31 mouse cellular contexts compared by ENCODE assay signal in genomic region chr13:56478027-56478426, GRCm38 (mm10). TPM values are rescaled to one million over a fixed set of nuclear protein-coding genes. Genes with fewer than 3 reads are reported as not detected.
DNase-seq lines count a peak whose midpoint lies in the region; ATAC-seq and TF ChIP-seq lines count a peak whose summit lies in the region.
"Had no signal": no experiment of that assay in that cellular context is flagged by ENCODE, and none has a peak within 500 bp of the region (broad histone marks: within the 10 kb centered on the region; RNA-seq: fewer than 3 reads in every experiment).

No protein-coding gene starts in this region.

- no peaks in the 10 kb centered on the region for H3K36me3 ChIP-seq in heart, embryonic 11.5 days (ENCODE audit: control insufficient read depth, insufficient read depth, low read length)
- H3K36me3 ChIP-seq in kidney, postnatal 0 days (ENCODE audit: insufficient read depth, low read length) = no peaks in the 10 kb centered on the region
- no peaks in the 10 kb centered on the region for H3K36me3 ChIP-seq in kidney, embryonic 16.5 days (ENCODE audit: insufficient read depth, low read length)
- no peaks in the 10 kb centered on the region for H3K36me3 ChIP-seq in midbrain, postnatal 0 days (ENCODE audit: insufficient read depth, low read length)
- H3K36me3 ChIP-seq in midbrain, embryonic 16.5 days (ENCODE audit: control insufficient read depth, insufficient read depth, low read length) = no peaks in the 10 kb centered on the region
- no peaks in the 10 kb centered on the region for H3K36me3 ChIP-seq in limb, embryonic 10.5 days
- H3K36me3 ChIP-seq: embryonic facial prominence, embryonic 12.5 days; forebrain, embryonic 12.5 days; heart, embryonic 12.5 days; hindbrain, embryonic 10.5 days; kidney, embryonic 15.5 days; limb, embryonic 12.5 days; liver, embryonic 13.5 days; midbrain, embryonic 12.5 days had no signal

- no peaks in the 10 kb centered on the region for H3K9me3 ChIP-seq in heart, embryonic 11.5 days (replicated peaks; ENCODE audit: control insufficient read depth, low read length)
- H3K9me3 ChIP-seq in kidney, postnatal 0 days (replicated peaks; ENCODE audit: low read length) = no peaks in the 10 kb centered on the region
- H3K9me3 ChIP-seq in kidney, embryonic 16.5 days (ENCODE audit: low read length) = no peaks in the 10 kb centered on the region
- H3K9me3 ChIP-seq in midbrain, postnatal 0 days (ENCODE audit: low read length) = no peaks in the 10 kb centered on the region
- no peaks in the 10 kb centered on the region for H3K9me3 ChIP-seq in midbrain, embryonic 16.5 days (replicated peaks; ENCODE audit: control insufficient read depth, low read length, poor library complexity, severe bottlenecking)
- no peaks in the 10 kb centered on the region for H3K9me3 ChIP-seq in limb, embryonic 10.5 days (replicated peaks)
- H3K9me3 ChIP-seq: embryonic facial prominence, embryonic 12.5 days; forebrain, embryonic 12.5 days; heart, embryonic 12.5 days; hindbrain, embryonic 10.5 days; kidney, embryonic 15.5 days; limb, embryonic 12.5 days; liver, embryonic 13.5 days; midbrain, embryonic 12.5 days had no signal

- DNase-seq in heart, adult 11 months = peak; percentile 60
- DNase-seq in kidney, postnatal 0 days (ENCODE audit: low spot score) = no peak
- no peak for DNase-seq in midbrain, postnatal 0 days (ENCODE audit: low spot score)
- peak; percentile 29 for DNase-seq in limb, embryonic 10.5 days (ENCODE audit: low spot score)
- DNase-seq in frontal cortex, postnatal 14 days (ENCODE audit: low spot score in 2 of 2) = no peak
- DNase-seq: cerebellum, adult 2 months; gastrocnemius, adult 2 months; liver, embryonic 13.5 days; lung, postnatal 14 days; spleen, adult 18-20 months; thymus, postnatal 25 days had no signal

- WGBS in heart, embryonic 11.5 days (ENCODE audit: insufficient replicate concordance) = 65% methylated on average over 6 of the region's 6 CpGs
- 83% methylated on average over 6 of the region's 6 CpGs for WGBS in kidney, postnatal 0 days
- 84% methylated on average over 6 of the region's 6 CpGs for WGBS in kidney, embryonic 16.5 days
- WGBS in midbrain, postnatal 0 days = 84% methylated on average over 6 of the region's 6 CpGs
- 84% methylated on average over 6 of the region's 6 CpGs for WGBS in midbrain, embryonic 16.5 days
- WGBS in limb, embryonic 10.5 days = 85% methylated on average over 6 of the region's 6 CpGs

- no peak overlapping the region for H3K4me3 ChIP-seq in heart, embryonic 11.5 days (ENCODE audit: low read depth, low read length)
- H3K4me3 ChIP-seq in kidney, postnatal 0 days (replicated peaks; ENCODE audit: low read depth, low read length) = no peak overlapping the region
- no peak overlapping the region for H3K4me3 ChIP-seq in kidney, embryonic 16.5 days (ENCODE audit: low read length)
- H3K4me3 ChIP-seq in midbrain, postnatal 0 days (ENCODE audit: low read depth, low read length) = no peak overlapping the region
- no peak overlapping the region for H3K4me3 ChIP-seq in midbrain, embryonic 16.5 days (ENCODE audit: low read depth, low read length)
- no peak overlapping the region for H3K4me3 ChIP-seq in limb, embryonic 10.5 days
- H3K4me3 ChIP-seq: embryonic facial prominence, embryonic 12.5 days; erythroblast, embryonic 14.5 days; forebrain, embryonic 12.5 days; heart, embryonic 12.5 days; hindbrain, embryonic 10.5 days; kidney, embryonic 15.5 days; limb, embryonic 12.5 days; liver, embryonic 13.5 days; midbrain, embryonic 12.5 days had no signal

- peak; percentile 38; the same call in 1 of the 2 replicates for TF ChIP-seq CTCF in kidney, postnatal 0 days (IDR thresholded peaks at IDR 0.05; ENCODE audit: low read depth)
- peak; percentile 26 for TF ChIP-seq CTCF in midbrain, postnatal 0 days (IDR thresholded peaks at IDR 0.05)

- H3K4me1 ChIP-seq in heart, embryonic 11.5 days (ENCODE audit: control insufficient read depth, insufficient read depth, low read length) = peaks cover 3% of the 10 kb centered on the region; the same call in 1 of the 2 replicates
- no peaks in the 10 kb centered on the region for H3K4me1 ChIP-seq in kidney, postnatal 0 days (replicated peaks; ENCODE audit: insufficient read depth, low read length)
- no peaks in the 10 kb centered on the region for H3K4me1 ChIP-seq in kidney, embryonic 16.5 days (ENCODE audit: insufficient read depth, low read length)
- no peaks in the 10 kb centered on the region for H3K4me1 ChIP-seq in midbrain, postnatal 0 days (ENCODE audit: insufficient read depth, low read length)
- peaks cover 2% of the 10 kb centered on the region; the same call in 1 of the 2 replicates for H3K4me1 ChIP-seq in midbrain, embryonic 16.5 days (ENCODE audit: control insufficient read depth, insufficient read depth, low read length)
- peaks cover 10% of the 10 kb centered on the region for H3K4me1 ChIP-seq in limb, embryonic 10.5 days
- H3K4me1 ChIP-seq: embryonic facial prominence, embryonic 12.5 days; forebrain, embryonic 12.5 days; limb, embryonic 12.5 days; liver, embryonic 13.5 days; midbrain, embryonic 12.5 days had no signal

- no peak overlapping the region for H3K9ac ChIP-seq in heart, embryonic 11.5 days (ENCODE audit: low read depth, low read length)
- H3K9ac ChIP-seq in kidney, postnatal 0 days (ENCODE audit: low read depth, low read length) = no peak overlapping the region
- H3K9ac ChIP-seq in kidney, embryonic 16.5 days (replicated peaks; ENCODE audit: low read length) = no peak overlapping the region
- H3K9ac ChIP-seq in midbrain, postnatal 0 days (replicated peaks; ENCODE audit: low read length, poor library complexity, severe bottlenecking) = no peak overlapping the region
- H3K9ac ChIP-seq in midbrain, embryonic 16.5 days (ENCODE audit: low read depth, low read length) = no peak overlapping the region
- H3K9ac ChIP-seq: embryonic facial prominence, embryonic 12.5 days; forebrain, embryonic 12.5 days; kidney, embryonic 15.5 days; limb, embryonic 12.5 days; liver, embryonic 13.5 days; midbrain, embryonic 12.5 days had no signal

- H3K27me3 ChIP-seq in heart, embryonic 11.5 days (ENCODE audit: control insufficient read depth, insufficient read depth, low read length) = 0 out of 2 replicates have a peak, but pooled peaks cover 5% of the 10 kb centered on the region
- no peaks in the 10 kb centered on the region for H3K27me3 ChIP-seq in kidney, postnatal 0 days (ENCODE audit: insufficient read depth, low read length)
- no peaks in the 10 kb centered on the region for H3K27me3 ChIP-seq in kidney, embryonic 16.5 days (ENCODE audit: insufficient read depth, low read length)
- H3K27me3 ChIP-seq in midbrain, postnatal 0 days (ENCODE audit: insufficient read depth, low read length) = no peaks in the 10 kb centered on the region
- no peaks in the 10 kb centered on the region for H3K27me3 ChIP-seq in midbrain, embryonic 16.5 days (ENCODE audit: control insufficient read depth, insufficient read depth, low read depth, low read length)
- no peaks in the 10 kb centered on the region for H3K27me3 ChIP-seq in limb, embryonic 10.5 days (ENCODE audit: low read depth, poor library complexity, severe bottlenecking)
- H3K27me3 ChIP-seq: embryonic facial prominence, embryonic 12.5 days; heart, embryonic 12.5 days; kidney, embryonic 15.5 days; limb, embryonic 12.5 days; liver, embryonic 13.5 days had no signal

- H3K27ac ChIP-seq in heart, embryonic 11.5 days (ENCODE audit: low read depth, low read length) = no peak overlapping the region
- no peak overlapping the region for H3K27ac ChIP-seq in kidney, postnatal 0 days
- H3K27ac ChIP-seq in kidney, embryonic 16.5 days (ENCODE audit: low read length) = no peak overlapping the region
- H3K27ac ChIP-seq in midbrain, postnatal 0 days (ENCODE audit: low read depth, low read length) = no peak overlapping the region
- H3K27ac ChIP-seq in midbrain, embryonic 16.5 days (ENCODE audit: low read length) = no peak overlapping the region
- no peak overlapping the region for H3K27ac ChIP-seq in limb, embryonic 10.5 days
- H3K27ac ChIP-seq: embryonic facial prominence, embryonic 12.5 days; forebrain, embryonic 12.5 days; gastrocnemius, adult 2 months; hindbrain, embryonic 10.5 days; kidney, embryonic 15.5 days; limb, embryonic 12.5 days; liver, embryonic 13.5 days; midbrain, embryonic 12.5 days had no signal

- no peak for ATAC-seq in heart, embryonic 11.5 days (replicated peaks; ENCODE audit: insufficient number of reproducible peaks, low FRiP score, low TSS enrichment)
- ATAC-seq in kidney, postnatal 0 days (replicated peaks; ENCODE audit: low FRiP score, low read depth) = no peak
- ATAC-seq in kidney, embryonic 16.5 days (ENCODE audit: low FRiP score, low TSS enrichment) = no peak
- no peak for ATAC-seq in midbrain, postnatal 0 days (ENCODE audit: low FRiP score)
- no peak for ATAC-seq in midbrain, embryonic 16.5 days
- ATAC-seq: CD4-positive, CD25-positive, alpha-beta regulatory T cell, adult 4 months had no signal

- no peak overlapping the region for H3K4me2 ChIP-seq in heart, embryonic 11.5 days
- H3K4me2 ChIP-seq in kidney, postnatal 0 days (ENCODE audit: low read length) = no peak overlapping the region
- no peak overlapping the region for H3K4me2 ChIP-seq in kidney, embryonic 16.5 days (replicated peaks; ENCODE audit: low read depth, low read length)
- no peak overlapping the region for H3K4me2 ChIP-seq in midbrain, postnatal 0 days (ENCODE audit: low read depth, low read length, poor library complexity, severe bottlenecking)
- H3K4me2 ChIP-seq in midbrain, embryonic 16.5 days (ENCODE audit: low read length) = no peak overlapping the region
- H3K4me2 ChIP-seq: embryonic facial prominence, embryonic 12.5 days; forebrain, embryonic 12.5 days; heart, embryonic 12.5 days; kidney, embryonic 15.5 days; limb, embryonic 12.5 days; liver, embryonic 13.5 days; midbrain, embryonic 12.5 days had no signal

RNA-seq across cellular contexts. Expression of gene Il9, which starts 4.0 kb away (rescaled TPM):
- not detected in 2 replicates for polyA plus RNA-seq in heart, embryonic 11.5 days (2014; fragmentation: Nextera tagmentation; extraction: Ambion mirVana)
- polyA plus RNA-seq in kidney, postnatal 0 days (2015; fragmentation: Nextera tagmentation; extraction: Ambion mirVana) = not detected in 2 replicates
- polyA plus RNA-seq in kidney, embryonic 16.5 days (2015; fragmentation: Nextera tagmentation; extraction: Ambion mirVana) = not detected in 2 replicates
- not detected in 2 replicates for total RNA-seq in midbrain, postnatal 0 days (2014; rRNA removed)
- polyA plus RNA-seq in midbrain, postnatal 0 days (2015; fragmentation: Nextera tagmentation; extraction: Ambion mirVana) = not detected in 2 replicates
- polyA plus RNA-seq in midbrain, embryonic 16.5 days (2015; fragmentation: Nextera tagmentation; extraction: Ambion mirVana) = not detected in 2 replicates
- polyA plus RNA-seq in limb, embryonic 10.5 days (2016; fragmentation: Nextera tagmentation; extraction: Ambion mirVana) = not detected in 2 replicates
- total RNA-seq: ES-E14; gastrocnemius, adult 2 months; gastrocnemius, postnatal 4 days; heart, postnatal 10 days; layer of hippocampus, adult 18-20 months; layer of hippocampus, postnatal 36 days; left cerebral cortex, postnatal 10 days; megakaryocyte, adult 5-6 weeks had no signal
- polyA plus RNA-seq: CD4-positive, CD25-positive, alpha-beta regulatory T cell, adult 4 months; cerebellum, adult 2 months; embryonic facial prominence, embryonic 12.5 days; erythroblast, embryonic 14.5 days; forebrain, embryonic 12.5 days; heart, embryonic 12.5 days; hindbrain, embryonic 10.5 days; kidney, embryonic 15.5 days; limb, embryonic 12.5 days; liver, embryonic 13.5 days; midbrain, embryonic 12.5 days; neural tube, embryonic 11.5 days had no signal

RNA-seq across cellular contexts. Expression of gene Slc25a48, which starts 39.9 kb away (rescaled TPM):
- polyA plus RNA-seq in heart, embryonic 11.5 days (2014; fragmentation: Nextera tagmentation; extraction: Ambion mirVana) = 0.04 TPM in 1 of 2 replicates, not detected in the other
- 0.79 and 0.94 TPM in 2 replicates for polyA plus RNA-seq in kidney, postnatal 0 days (2015; fragmentation: Nextera tagmentation; extraction: Ambion mirVana)
- 0.45 and 0.60 TPM in 2 replicates for polyA plus RNA-seq in kidney, embryonic 16.5 days (2015; fragmentation: Nextera tagmentation; extraction: Ambion mirVana)
- total RNA-seq in midbrain, postnatal 0 days (2014; rRNA removed) = 0.05 and 0.28 TPM in 2 replicates
- 0.04 TPM in 1 of 2 replicates, not detected in the other for polyA plus RNA-seq in midbrain, postnatal 0 days (2015; fragmentation: Nextera tagmentation; extraction: Ambion mirVana)
- not detected in 2 replicates for polyA plus RNA-seq in midbrain, embryonic 16.5 days (2015; fragmentation: Nextera tagmentation; extraction: Ambion mirVana)
- not detected in 2 replicates for polyA plus RNA-seq in limb, embryonic 10.5 days (2016; fragmentation: Nextera tagmentation; extraction: Ambion mirVana)
- total RNA-seq: gastrocnemius, adult 2 months; gastrocnemius, postnatal 4 days; megakaryocyte, adult 5-6 weeks had no signal
- polyA plus RNA-seq: CD4-positive, CD25-positive, alpha-beta regulatory T cell, adult 4 months; forebrain, embryonic 12.5 days; heart, embryonic 12.5 days; midbrain, embryonic 12.5 days had no signal

RNA-seq across cellular contexts. Expression of gene Fbxl21, which starts 44.2 kb away (rescaled TPM):
- 1.2 and 1.9 TPM in 2 replicates for polyA plus RNA-seq in heart, embryonic 11.5 days (2014; fragmentation: Nextera tagmentation; extraction: Ambion mirVana)
- 2.7 and 2.8 TPM in 2 replicates for polyA plus RNA-seq in kidney, postnatal 0 days (2015; fragmentation: Nextera tagmentation; extraction: Ambion mirVana)
- 2.0 and 2.8 TPM in 2 replicates for polyA plus RNA-seq in kidney, embryonic 16.5 days (2015; fragmentation: Nextera tagmentation; extraction: Ambion mirVana)
- total RNA-seq in midbrain, postnatal 0 days (2014; rRNA removed) = 5.5 and 7.2 TPM in 2 replicates
- 3.4 and 4.3 TPM in 2 replicates for polyA plus RNA-seq in midbrain, postnatal 0 days (2015; fragmentation: Nextera tagmentation; extraction: Ambion mirVana)
- polyA plus RNA-seq in midbrain, embryonic 16.5 days (2015; fragmentation: Nextera tagmentation; extraction: Ambion mirVana) = 3.2 and 3.3 TPM in 2 replicates
- 1.1 and 1.4 TPM in 2 replicates for polyA plus RNA-seq in limb, embryonic 10.5 days (2016; fragmentation: Nextera tagmentation; extraction: Ambion mirVana)
- total RNA-seq: gastrocnemius, adult 2 months; megakaryocyte, adult 5-6 weeks had no signal
- polyA plus RNA-seq: erythroblast, embryonic 14.5 days had no signal

RNA-seq across cellular contexts. Expression of gene Gm3045, which starts 51.6 kb away (rescaled TPM):
- polyA plus RNA-seq in heart, embryonic 11.5 days (2014; fragmentation: Nextera tagmentation; extraction: Ambion mirVana) = not detected in 2 replicates
- polyA plus RNA-seq in kidney, postnatal 0 days (2015; fragmentation: Nextera tagmentation; extraction: Ambion mirVana) = not detected in 2 replicates
- polyA plus RNA-seq in kidney, embryonic 16.5 days (2015; fragmentation: Nextera tagmentation; extraction: Ambion mirVana) = not detected in 2 replicates
- total RNA-seq in midbrain, postnatal 0 days (2014; rRNA removed) = not detected in 2 replicates
- not detected in 2 replicates for polyA plus RNA-seq in midbrain, postnatal 0 days (2015; fragmentation: Nextera tagmentation; extraction: Ambion mirVana)
- polyA plus RNA-seq in midbrain, embryonic 16.5 days (2015; fragmentation: Nextera tagmentation; extraction: Ambion mirVana) = not detected in 2 replicates
- not detected in 2 replicates for polyA plus RNA-seq in limb, embryonic 10.5 days (2016; fragmentation: Nextera tagmentation; extraction: Ambion mirVana)
- total RNA-seq: ES-E14; gastrocnemius, adult 2 months; gastrocnemius, postnatal 4 days; heart, postnatal 10 days; layer of hippocampus, adult 18-20 months; layer of hippocampus, postnatal 36 days; left cerebral cortex, postnatal 10 days; megakaryocyte, adult 5-6 weeks had no signal
- polyA plus RNA-seq: CD4-positive, CD25-positive, alpha-beta regulatory T cell, adult 4 months; cerebellum, adult 2 months; embryonic facial prominence, embryonic 12.5 days; erythroblast, embryonic 14.5 days; forebrain, embryonic 12.5 days; heart, embryonic 12.5 days; hindbrain, embryonic 10.5 days; kidney, embryonic 15.5 days; limb, embryonic 12.5 days; liver, embryonic 13.5 days; midbrain, embryonic 12.5 days; neural tube, embryonic 11.5 days had no signal

Comparison
In these comparisons a context has a peak if more than half of its experiments do, and no peak if none do; other contexts are left out.
1. DNase-seq: peak in heart, adult 11 months (single experiment) and limb, embryonic 10.5 days (single experiment); none in kidney, postnatal 0 days (single experiment), midbrain, postnatal 0 days (single experiment) and frontal cortex, postnatal 14 days (0 of 2).